Mouse (Mus musculus) bone marrow macrophage, adult 2 months (primary cell): ENCODE data around the gene Keap1.

Experiments used
- CTCF ChIP-seq: IDR thresholded peaks from 2 replicates; pipeline ENCODE4 v1.5.1; 2012; ENCODE audit warnings: low read depth, mild to moderate bottlenecking, low read length, moderate library complexity
- POLR2A ChIP-seq: IDR thresholded peaks from 2 replicates; pipeline ENCODE4 v1.6.1; 2012; ENCODE audit warnings: mild to moderate bottlenecking, low read depth, low read length, borderline replicate concordance

GRCm38 (mm10) chr9:21246342-21246741 lies 7.2 kb upstream of the Keap1 start:
- TF ChIP-seq POLR2A, result no peak
- no peak for TF ChIP-seq CTCF
